Mouse (Mus musculus) hindbrain, embryonic 15.5 days (tissue): Measurements from ENCODE around the gene Nos1ap. TPM values are rescaled to one million over a fixed set of nuclear protein-coding genes. Genes with fewer than 3 reads are reported as not detected.

Source experiments
- ATAC-seq: fragments of 200-750 bp; cut with Nextera tagmentation; 2 replicates; pipeline ENCODE4 v1.8.0; 2017; ENCODE audit warnings: low read depth, moderate number of reproducible peaks, moderate TSS enrichment; ENCODE audit not compliant: low FRiP score
- H3K27ac ChIP-seq: fragments of 300-500 bp; sonication (generic); replicated peaks from 2 replicates; pipeline ENCODE4 v1.5.1; 2015; ENCODE audit warnings: mild to moderate bottlenecking, inconsistent platforms
- H3K27me3 ChIP-seq: fragments of 300-500 bp; sonication (generic); 2 replicates; pipeline ENCODE4 v1.6.1; 2015; ENCODE audit warnings: control low read depth, inconsistent platforms
- H3K36me3 ChIP-seq: fragments of 300-500 bp; sonication (generic); 2 replicates; pipeline ENCODE4 v1.6.1; 2015; ENCODE audit warnings: control low read depth, inconsistent platforms
- H3K4me1 ChIP-seq: fragments of 300-500 bp; sonication (generic); replicated peaks from 2 replicates; pipeline ENCODE4 v1.6.1; 2015; ENCODE audit warnings: control low read depth, inconsistent platforms
- H3K4me2 ChIP-seq: fragments of 300-500 bp; sonication (generic); 2 replicates; pipeline ENCODE4 v1.6.1; 2015; ENCODE audit warnings: moderate library complexity, mild to moderate bottlenecking, inconsistent platforms
- H3K4me3 ChIP-seq: fragments of 300-500 bp; sonication (generic); 2 replicates; pipeline ENCODE4 v1.5.1; 2015; ENCODE audit warnings: mild to moderate bottlenecking, inconsistent platforms
- H3K9ac ChIP-seq: fragments of 300-500 bp; sonication (generic); 2 replicates; pipeline ENCODE4 v1.6.1; 2015; ENCODE audit warnings: inconsistent platforms
- H3K9me3 ChIP-seq: fragments of 300-500 bp; sonication (generic); 2 replicates; pipeline ENCODE4 v1.6.1; 2016; ENCODE audit warnings: control low read depth, inconsistent platforms
- WGBS: fragments of 180-500 bp; shearing (Covaris S2); methylation state at CpG from one replicate; pipeline ENCODE4 v1.1.7; 2015; 5-methylcytosine and 5-hydroxymethylcytosine counted together
- polyA plus RNA-seq: library from polyadenylated mRNA; unstranded; fragments of >200 nt; fragmentation: Nextera tagmentation; extraction: Ambion mirVana; gene quantifications from 2 replicates; pipeline ENCODE4 v1.2.1, GENCODE M21; 2015

The Nos1ap gene
- polyA plus RNA-seq, 1 experiment from 2014 or later, result 21.3 TPM

DNA sequence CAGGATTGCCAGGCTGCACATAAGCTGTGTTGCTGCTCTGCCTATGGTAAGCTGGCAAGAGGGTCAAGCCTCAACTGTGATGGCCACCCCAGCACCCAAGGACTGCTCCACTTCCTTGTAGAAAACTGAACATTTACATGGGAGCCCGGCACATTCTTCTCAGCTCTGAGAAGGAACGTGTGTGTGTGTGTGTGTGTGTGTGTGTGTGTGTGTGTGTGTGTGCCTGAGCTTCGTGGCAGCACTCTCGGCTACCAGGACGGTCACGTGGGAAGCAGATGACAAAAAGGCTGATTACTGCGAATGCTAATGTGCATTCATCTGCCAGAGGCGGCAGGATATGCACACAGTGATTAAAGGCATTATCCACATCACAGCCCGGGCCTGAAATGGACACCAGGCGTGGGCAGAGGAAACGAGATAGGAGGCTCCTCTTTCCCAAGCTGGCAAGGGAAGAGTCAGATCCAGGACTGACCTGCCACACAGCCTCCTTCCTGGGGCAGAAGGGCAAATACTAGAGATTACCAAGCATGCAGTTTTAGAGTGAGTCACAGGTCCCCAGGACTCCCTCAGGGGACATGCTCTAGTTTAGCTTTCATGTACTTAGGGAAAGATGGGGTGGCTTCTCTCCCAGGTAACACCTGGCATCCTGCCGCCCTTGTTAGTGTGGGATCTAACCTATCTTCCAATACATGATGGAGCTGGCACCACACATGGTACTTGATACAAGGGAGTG is 202.3 kb downstream of the Nos1ap start:
- Histone ChIP-seq H3K4me1 (peaks cover 23% of the 10 kb centered on the region), H3K9me3 (no peaks in the 10 kb centered on the region), H3K4me2 (peak overlapping the region; percentile 21; the same call in 1 of the 2 replicates), H3K9ac (no peak overlapping the region), H3K27ac (peak overlapping the region; percentile 56), H3K4me3 (no peak overlapping the region), H3K27me3 (no peaks in the 10 kb centered on the region), H3K36me3 (no peaks in the 10 kb centered on the region)
- 19% methylated on average over 12 of the region's 12 CpGs for WGBS
- peak; percentile 82 for ATAC-seq

- WGBS, result 80% methylated on average over 10 of the region's 10 CpGs
Observed at GRCm38 (mm10) chr1:170385416-170385815, 204.2 kb downstream of the Nos1ap start.

GRCm38 (mm10) chr1:170383530-170383929 is 206.1 kb downstream of the Nos1ap start:
- no peak for ATAC-seq
- 73% methylated on average over 7 of the region's 7 CpGs for WGBS
- no peaks in the 10 kb centered on the region for H3K27me3 ChIP-seq

More at GRCm38 (mm10) chr1:170385416-170385815, 204.2 kb downstream of the Nos1ap start:
- no peak for ATAC-seq
- H3K9me3 ChIP-seq, result no peaks in the 10 kb centered on the region
- no peak overlapping the region for H3K27ac ChIP-seq
- H3K4me3 ChIP-seq, result no peak overlapping the region
- no peak overlapping the region for H3K4me2 ChIP-seq
- H3K27me3 ChIP-seq, result no peaks in the 10 kb centered on the region
- H3K9ac ChIP-seq, result no peak overlapping the region
- peaks cover 23% of the 10 kb centered on the region for H3K4me1 ChIP-seq
- H3K36me3 ChIP-seq, result no peaks in the 10 kb centered on the region

GRCm38 (mm10) chr1:170381457-170381856 is 208.2 kb downstream of the Nos1ap start:
- peaks cover 10% of the 10 kb centered on the region for H3K4me1 ChIP-seq
- H3K4me3 ChIP-seq, result no peak overlapping the region
- no peak for ATAC-seq
- H3K9me3 ChIP-seq, result no peaks in the 10 kb centered on the region
- no peak overlapping the region for H3K9ac ChIP-seq
- WGBS, result 48% methylated on average over 3 of the region's 3 CpGs
- no peak overlapping the region for H3K4me2 ChIP-seq
- no peaks in the 10 kb centered on the region for H3K36me3 ChIP-seq
- H3K27me3 ChIP-seq, result no peaks in the 10 kb centered on the region
- no peak overlapping the region for H3K27ac ChIP-seq

More at GRCm38 (mm10) chr1:170383530-170383929, 206.1 kb downstream of the Nos1ap start:
- Histone ChIP-seq H3K9me3 (no peaks in the 10 kb centered on the region), H3K27ac (no peak overlapping the region), H3K9ac (no peak overlapping the region), H3K36me3 (no peaks in the 10 kb centered on the region), H3K4me1 (peaks cover 23% of the 10 kb centered on the region), H3K4me2 (no peak overlapping the region), H3K4me3 (no peak overlapping the region)

GRCm38 (mm10) chr1:170380505-170380904 is 209.2 kb downstream of the Nos1ap start:
- Histone ChIP-seq H3K4me2 (no peak overlapping the region), H3K9ac (no peak overlapping the region), H3K4me3 (no peak overlapping the region), H3K27ac (no peak overlapping the region), H3K36me3 (no peaks in the 10 kb centered on the region), H3K27me3 (no peaks in the 10 kb centered on the region), H3K4me1 (peaks cover 6% of the 10 kb centered on the region; the same call in 1 of the 2 replicates), H3K9me3 (no peaks in the 10 kb centered on the region)
- ATAC-seq, result no peak
- WGBS, result 24% methylated on average over 2 of the region's 2 CpGs

DNA sequence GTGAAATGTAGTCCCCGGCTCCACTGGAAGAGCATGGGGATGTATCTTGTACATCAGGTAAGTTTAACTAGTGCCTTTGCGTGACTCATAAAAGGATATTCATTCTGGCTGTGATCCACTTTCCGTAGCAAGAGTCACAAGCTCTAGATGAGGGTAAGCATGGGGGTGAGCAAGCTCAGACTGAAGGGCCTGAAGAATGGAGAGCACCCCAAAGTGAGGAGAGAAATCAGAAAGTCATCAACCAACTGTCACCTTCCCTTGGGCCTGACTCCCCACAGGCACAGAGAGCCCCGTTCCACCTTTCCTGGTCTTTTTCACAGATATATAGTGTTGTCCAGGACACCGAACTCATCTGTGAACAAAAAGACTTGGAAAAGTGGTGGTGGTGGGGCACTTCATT is 213.9 kb downstream of the Nos1ap start:
- H3K9ac ChIP-seq, result no peak overlapping the region
- no peaks in the 10 kb centered on the region for H3K4me1 ChIP-seq
- H3K27ac ChIP-seq, result no peak overlapping the region
- no peaks in the 10 kb centered on the region for H3K36me3 ChIP-seq
- WGBS, result 86% methylated on average over 5 of the region's 5 CpGs
- H3K4me2 ChIP-seq, result no peak overlapping the region
- ATAC-seq, result no peak
- H3K9me3 ChIP-seq, result no peaks in the 10 kb centered on the region
- H3K27me3 ChIP-seq, result no peaks in the 10 kb centered on the region
- H3K4me3 ChIP-seq, result no peak overlapping the region

DNA sequence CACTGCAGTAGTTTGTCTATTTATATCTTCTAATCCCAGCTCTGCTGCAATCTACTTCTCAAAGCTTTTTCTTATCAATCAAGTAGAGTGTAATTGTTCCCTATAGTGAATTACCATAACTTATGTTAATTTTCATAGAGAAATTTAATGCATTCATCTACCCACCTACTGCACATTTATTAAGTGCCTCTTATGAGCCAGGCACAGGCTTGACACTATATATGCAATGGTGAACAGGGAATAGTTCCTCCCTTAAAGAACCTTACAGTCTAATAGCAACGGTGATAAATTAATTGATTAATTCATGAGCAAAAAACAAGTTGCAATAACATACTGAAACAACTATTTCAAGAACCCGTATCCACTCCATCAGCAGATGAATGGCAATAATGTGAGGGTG is 215.9 kb downstream of the Nos1ap start:
- Histone ChIP-seq H3K9ac (no peak overlapping the region), H3K27me3 (no peaks in the 10 kb centered on the region), H3K9me3 (no peaks in the 10 kb centered on the region), H3K36me3 (no peaks in the 10 kb centered on the region), H3K27ac (no peak overlapping the region), H3K4me1 (no peaks in the 10 kb centered on the region), H3K4me3 (no peak overlapping the region), H3K4me2 (no peak overlapping the region)
- no peak for ATAC-seq
- whole genome bisulfite sequencing, result 67% methylated on average over 2 of the region's 2 CpGs

- no peak for ATAC-seq
- Histone ChIP-seq H3K36me3 (no peaks in the 10 kb centered on the region), H3K4me1 (peaks cover 10% of the 10 kb centered on the region; the same call in 1 of the 2 replicates), H3K27ac (no peak overlapping the region), H3K27me3 (no peaks in the 10 kb centered on the region), H3K9me3 (no peaks in the 10 kb centered on the region), H3K9ac (no peak overlapping the region), H3K4me3 (no peak overlapping the region), H3K4me2 (no peak overlapping the region)
- 88% methylated on average over 4 of the region's 4 CpGs for WGBS
Observed at GRCm38 (mm10) chr1:170371191-170371792, 218.4 kb downstream of the Nos1ap start.

- Histone ChIP-seq H3K4me1 (peaks cover 10% of the 10 kb centered on the region; the same call in 1 of the 2 replicates), H3K36me3 (no peaks in the 10 kb centered on the region), H3K4me2 (no peak overlapping the region), H3K9ac (no peak overlapping the region), H3K9me3 (no peaks in the 10 kb centered on the region), H3K4me3 (no peak overlapping the region), H3K27ac (no peak overlapping the region), H3K27me3 (no peaks in the 10 kb centered on the region)
- 88% methylated on average over 7 of the region's 7 CpGs for WGBS
- ATAC-seq, result no peak
Observed at GRCm38 (mm10) chr1:170368864-170369263, 220.8 kb downstream of the Nos1ap start.

- Histone ChIP-seq H3K4me2 (no peak overlapping the region), H3K36me3 (no peaks in the 10 kb centered on the region), H3K9me3 (no peaks in the 10 kb centered on the region), H3K27me3 (no peaks in the 10 kb centered on the region), H3K27ac (no peak overlapping the region; the same call in none of the 2 replicates), H3K4me3 (no peak overlapping the region), H3K9ac (no peak overlapping the region), H3K4me1 (peaks cover 10% of the 10 kb centered on the region; the same call in 1 of the 2 replicates)
- 29% methylated on average over 7 of the region's 7 CpGs for WGBS
- peak; percentile 76 for ATAC-seq
Observed at GRCm38 (mm10) chr1:170366981-170367700, 222.5 kb downstream of the Nos1ap start.

DNA sequence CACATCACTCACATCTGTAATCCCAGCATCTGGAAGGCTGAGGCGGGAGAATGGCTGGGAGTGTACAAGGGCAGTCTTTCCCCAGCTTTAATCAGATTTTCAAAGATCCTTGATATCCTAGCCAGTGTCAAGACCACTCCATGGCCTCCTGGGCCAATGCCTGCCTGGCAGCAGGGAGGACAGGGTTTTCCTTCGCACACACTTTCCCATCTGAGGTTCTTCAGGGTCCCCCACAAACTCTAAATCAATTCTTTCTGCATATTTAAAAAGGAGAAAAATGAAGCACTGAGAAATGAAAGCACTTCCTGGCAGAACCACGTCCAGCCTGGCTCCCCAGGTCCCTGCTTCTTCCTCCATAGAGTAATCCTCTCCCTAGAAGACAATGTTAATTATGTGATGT is 225.9 kb downstream of the Nos1ap start:
- H3K4me2 ChIP-seq, result no peak overlapping the region
- H3K9ac ChIP-seq, result no peak overlapping the region
- 82% methylated on average over 3 of the region's 3 CpGs for WGBS
- no peaks in the 10 kb centered on the region for H3K36me3 ChIP-seq
- no peaks in the 10 kb centered on the region for H3K9me3 ChIP-seq
- H3K27ac ChIP-seq, result no peak overlapping the region
- H3K27me3 ChIP-seq, result no peaks in the 10 kb centered on the region
- ATAC-seq, result no peak
- H3K4me1 ChIP-seq, result peaks cover 10% of the 10 kb centered on the region; the same call in 1 of the 2 replicates
- H3K4me3 ChIP-seq, result no peak overlapping the region
